Mouse (Mus musculus) cerebellum, adult 18-20 months (tissue): ENCODE data around the gene Nsf.
"Not testable (repeated sequence)": the region's sequence is repeated elsewhere in the genome, so short reads cannot be mapped to it uniquely, and the experiment has no call there.

Experiments used
- DNase-seq, 2 experiments: peaks; one replicate each; pipeline ENCODE4 v3.0.0; 2021

Nsf gene

DNA sequence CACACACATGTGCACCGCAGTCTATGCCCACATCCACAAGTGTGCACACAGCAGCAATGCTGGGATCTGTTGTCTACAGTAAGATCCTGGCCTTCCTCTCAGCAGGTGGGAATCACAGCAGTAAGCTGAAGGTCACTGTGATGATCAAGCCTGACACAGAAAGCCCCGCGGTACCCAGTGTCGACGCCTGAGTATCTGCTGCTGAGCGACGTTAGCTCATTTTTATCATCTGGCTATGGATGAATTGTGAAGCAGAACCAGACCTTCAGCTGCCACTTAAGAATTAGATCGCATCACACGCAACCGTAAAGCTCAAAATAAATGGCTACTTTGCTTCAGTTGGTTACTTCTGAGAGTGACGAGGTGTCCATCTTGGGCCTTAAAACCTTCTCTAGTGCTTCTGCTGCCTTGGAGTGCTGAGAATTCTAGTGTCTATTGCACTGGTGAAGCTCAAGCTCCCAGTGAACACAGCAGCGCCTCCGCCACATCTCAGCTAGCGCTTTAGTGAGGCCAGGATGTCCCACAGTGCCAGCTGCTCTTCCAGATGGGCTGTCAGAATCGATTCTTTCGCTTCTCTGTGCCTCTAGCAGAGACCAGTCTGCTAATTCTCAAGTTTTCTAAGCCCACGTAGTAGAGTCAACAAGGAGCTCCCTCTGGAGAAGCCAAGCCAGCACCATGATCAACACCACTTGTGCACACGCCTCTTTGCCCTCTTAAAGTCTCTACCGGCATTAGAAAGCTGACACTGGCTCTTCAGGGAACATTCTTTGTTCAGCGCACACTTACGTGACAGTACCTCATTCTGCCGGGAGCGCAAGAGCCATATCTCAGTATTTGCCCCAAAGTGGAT lies 63.3 kb downstream of the Nsf start:
- DNase-seq, result no peak

GRCm38 (mm10) chr11:103887724-103888410 lies 66.0 kb downstream of the Nsf start:
- DNase-seq, result no peak

- DNase-seq, result no peak
Measured at GRCm38 (mm10) chr11:103884749-103885383, 69.0 kb downstream of the Nsf start.

DNA sequence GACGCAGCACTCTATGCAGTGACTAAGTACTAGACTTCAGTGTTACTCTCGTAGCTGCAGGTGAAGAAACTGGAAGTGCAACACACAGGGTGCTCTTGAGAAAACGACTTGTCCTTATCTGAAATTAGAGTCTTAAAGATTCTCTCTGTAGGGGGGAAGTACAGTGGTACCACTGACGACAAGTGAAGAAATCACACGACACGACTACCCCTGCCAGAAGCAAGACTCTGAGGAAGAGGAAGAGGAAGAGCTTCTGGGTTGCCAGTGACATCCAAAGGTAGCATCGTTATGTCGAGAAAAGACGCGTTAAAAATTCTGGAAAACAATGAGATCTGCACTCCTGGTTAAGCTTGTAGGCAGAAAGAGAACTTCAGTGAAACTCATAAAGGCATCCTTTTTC lies 70.1 kb downstream of the Nsf start:
- no peak for DNase-seq

DNA sequence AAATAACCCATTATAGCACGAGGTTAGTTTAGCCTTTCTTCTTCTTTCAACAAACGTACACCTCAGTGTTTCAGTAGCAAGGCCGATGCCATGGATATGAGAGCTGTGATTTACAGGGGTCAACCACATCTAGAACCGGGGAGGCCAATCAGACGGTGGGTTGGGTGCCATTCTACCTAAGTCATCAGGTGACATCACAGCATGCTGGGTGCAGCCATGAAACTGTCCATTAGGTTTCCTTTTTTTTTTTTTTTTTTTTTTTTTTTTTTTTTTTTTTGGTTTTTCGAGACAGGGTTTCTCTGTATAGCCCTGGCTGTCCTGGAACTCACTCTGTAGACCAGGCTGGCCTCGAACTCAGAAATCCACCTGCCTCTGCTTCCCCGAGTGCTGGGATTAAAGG lies 74.4 kb downstream of the Nsf start:
- DNase-seq, result not testable (repeated sequence)

GRCm38 (mm10) chr11:103878441-103878840 lies 75.4 kb downstream of the Nsf start:
- DNase-seq, result no peak

DNA sequence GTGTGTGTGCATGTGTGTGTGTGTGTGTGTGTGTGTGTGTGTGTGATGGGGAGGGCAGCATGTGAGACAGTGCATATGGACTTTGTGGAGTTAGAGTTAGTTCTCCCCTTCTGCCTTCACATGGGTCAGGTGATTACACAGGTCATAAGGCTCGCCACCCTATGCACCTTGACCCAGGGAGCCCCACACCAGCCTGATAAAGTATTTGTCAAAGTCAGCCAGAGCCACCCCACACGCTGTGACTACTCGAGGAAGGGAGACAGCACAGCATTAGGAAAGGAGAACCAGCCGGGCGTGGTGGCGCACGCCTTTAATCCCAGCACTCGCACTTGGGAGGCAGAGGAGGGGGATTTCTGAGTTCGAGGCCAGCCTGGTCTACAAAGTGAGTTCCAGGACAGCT lies 83.5 kb downstream of the Nsf start:
- no peak for DNase-seq

- DNase-seq, result no peak
Measured at GRCm38 (mm10) chr11:103867702-103868101, 86.2 kb downstream of the Nsf start.

DNA sequence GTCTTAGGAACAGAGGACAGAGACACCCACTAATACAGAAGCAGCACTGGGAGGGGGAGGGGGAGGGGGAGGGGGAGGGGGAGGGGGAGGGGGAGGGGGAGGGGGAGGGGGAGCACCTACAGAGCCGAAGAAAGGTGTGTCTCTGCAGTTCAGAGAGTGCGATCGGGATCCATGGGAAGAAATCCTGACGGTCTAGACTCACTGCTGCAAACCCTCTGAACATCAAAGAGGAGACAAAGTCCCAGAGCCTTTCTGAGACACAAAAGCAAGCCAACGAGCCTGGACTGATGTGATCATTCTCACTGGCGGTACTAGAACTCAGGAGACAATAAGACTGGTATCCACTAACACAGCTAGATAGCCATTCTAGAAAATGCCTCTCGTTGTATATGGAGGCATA lies 88.5 kb downstream of the Nsf start:
- DNase-seq, result no peak

DNA sequence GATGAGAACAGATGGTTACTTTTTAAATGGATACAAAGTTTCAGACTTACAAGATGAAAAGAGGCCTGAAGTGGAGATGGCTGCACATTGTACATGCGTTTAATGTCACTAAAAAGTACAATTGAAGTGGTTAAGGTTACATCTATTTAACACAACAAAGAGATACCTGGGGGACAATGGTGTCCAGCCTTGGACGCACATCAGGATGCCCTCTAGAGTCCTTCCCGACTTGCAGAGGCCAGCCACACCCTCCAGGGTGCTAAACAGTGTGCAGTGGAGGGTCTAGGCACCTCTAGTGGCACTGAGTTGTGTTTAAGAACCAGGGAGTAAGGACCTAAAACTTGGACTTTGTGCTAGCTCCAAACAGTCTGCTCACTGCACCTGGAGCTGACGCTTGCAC lies 89.4 kb downstream of the Nsf start:
- no peak for DNase-seq

GRCm38 (mm10) chr11:103862951-103863350 lies 90.9 kb downstream of the Nsf start:
- DNase-seq, result no peak

DNA sequence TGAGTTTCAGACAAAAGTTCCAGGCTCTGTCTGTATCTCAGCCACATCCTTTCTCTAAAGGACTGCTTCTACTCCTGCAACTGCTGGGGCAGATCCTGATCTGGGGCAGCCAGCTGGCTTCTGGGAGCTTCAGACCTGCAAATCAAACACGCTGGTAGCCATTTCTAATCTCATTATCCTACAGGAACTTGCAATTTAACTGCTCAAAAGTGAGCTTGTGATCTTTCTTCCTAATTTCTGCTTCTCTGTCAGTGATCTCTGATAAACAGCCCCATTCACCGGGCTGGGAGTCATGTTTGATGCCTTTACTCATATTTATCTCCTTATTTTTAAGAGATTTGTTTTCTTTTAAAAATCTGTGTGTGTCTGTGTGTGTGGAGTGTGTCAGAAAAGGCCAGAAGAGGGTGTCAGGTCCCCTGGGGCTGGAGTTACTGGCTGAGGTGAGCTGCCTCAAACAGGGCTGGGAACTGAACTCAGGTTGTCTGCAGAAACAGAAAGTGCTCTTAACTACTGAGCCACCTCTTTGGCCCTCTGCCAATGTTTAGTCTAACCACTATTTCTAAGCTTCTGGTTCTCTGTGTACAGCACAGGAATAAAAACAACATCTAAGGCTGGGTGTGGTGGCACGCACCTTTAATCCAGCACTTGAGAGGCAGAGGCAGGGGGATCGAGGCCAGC lies 93.8 kb downstream of the Nsf start:
- DNase-seq, result no peak

DNA sequence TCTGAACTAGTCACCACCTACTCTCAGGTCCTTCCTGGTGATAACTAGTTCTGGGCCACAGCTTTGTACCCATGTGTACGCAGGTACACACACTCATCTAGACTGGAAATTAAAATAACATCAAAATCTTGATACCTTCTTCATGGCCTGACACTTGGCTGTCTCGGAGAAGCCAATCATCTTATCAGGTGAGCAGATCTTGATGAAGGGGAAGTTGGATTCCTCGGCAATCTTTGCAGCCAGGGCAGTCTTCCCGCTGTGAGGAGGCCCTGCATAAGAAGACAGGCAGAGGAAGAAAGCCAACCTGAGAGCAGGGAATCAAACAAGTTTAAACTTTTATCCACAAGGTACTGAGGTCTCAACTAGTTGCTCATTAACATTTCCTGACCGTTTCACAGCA lies 95.1 kb downstream of the Nsf start:
- DNase-seq, result no peak

DNA sequence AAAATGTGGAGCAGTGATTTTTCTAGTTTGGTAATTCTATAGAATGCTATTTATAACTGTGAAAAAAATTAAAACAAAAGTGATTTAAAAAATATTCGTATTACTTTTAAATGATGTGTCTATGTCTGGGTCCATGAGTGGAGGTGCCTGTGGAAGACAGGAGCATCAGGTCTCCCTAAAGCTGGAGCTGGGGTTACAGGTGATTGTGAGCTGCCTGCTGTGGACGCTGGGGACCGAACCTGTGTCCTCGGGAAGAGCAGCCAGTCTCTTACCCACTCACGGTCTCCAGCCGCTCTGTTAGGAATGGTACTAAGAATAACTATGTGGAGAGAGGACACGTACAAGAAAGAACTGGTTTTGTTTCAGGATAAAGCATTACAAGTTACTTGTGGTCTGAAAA lies 97.2 kb downstream of the Nsf start:
- no peak for DNase-seq

DNA sequence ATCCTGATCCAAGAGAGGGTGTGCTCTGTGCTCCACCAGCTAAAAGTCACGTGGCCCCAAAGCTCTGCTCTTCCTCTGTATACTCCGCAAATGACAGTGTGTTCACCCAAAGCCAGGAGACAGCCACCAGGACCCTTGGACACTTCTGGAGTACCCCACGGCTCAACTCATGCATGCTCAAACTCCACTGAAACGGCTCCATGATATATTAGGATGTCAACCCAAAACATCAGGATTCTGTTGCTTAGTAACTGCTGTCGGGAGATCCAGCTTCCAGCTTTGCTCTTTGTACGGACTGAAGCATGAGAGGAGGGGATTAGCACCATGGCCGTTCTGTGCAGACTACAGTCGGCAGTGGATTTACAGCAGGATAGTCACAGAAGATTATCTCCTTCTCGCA lies 99.6 kb downstream of the Nsf start:
- DNase-seq, result no peak

GRCm38 (mm10) chr11:103853284-103853920 lies 100.5 kb downstream of the Nsf start:
- peak in 1 of 2 experiments; percentile 12 for DNase-seq

DNA sequence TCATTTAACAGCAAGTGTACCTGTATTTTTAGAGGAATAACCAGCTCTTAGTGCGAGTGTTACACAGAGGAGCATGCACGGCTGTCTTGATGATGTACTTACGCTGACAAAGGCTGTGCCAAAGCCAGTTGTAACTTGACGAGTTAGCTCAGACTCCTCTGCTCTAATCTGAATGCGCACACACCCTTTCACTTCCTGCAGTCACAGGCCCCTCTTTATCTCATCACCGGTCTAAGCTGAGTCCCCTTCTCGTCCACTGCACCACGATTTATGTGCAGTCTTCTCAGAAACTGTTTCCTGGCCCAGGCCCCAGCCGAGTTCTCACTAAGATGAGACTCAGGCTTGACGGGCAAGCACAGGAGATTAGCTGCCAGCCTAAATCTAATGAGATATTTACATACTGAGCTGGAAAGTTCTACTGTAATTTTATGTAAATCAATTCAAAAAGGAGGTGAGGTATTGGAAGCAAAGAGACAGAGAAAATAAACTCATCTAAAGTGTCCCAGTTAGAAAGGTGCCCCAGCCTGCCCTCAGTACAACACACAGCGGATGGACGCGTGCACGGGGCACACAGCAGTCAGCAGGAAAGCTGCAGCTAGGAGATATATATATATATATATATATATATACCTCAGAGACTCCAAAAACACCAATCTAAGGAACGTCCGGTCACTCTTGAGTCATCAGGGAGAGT lies 101.1 kb downstream of the Nsf start:
- DNase-seq, result no peak

DNA sequence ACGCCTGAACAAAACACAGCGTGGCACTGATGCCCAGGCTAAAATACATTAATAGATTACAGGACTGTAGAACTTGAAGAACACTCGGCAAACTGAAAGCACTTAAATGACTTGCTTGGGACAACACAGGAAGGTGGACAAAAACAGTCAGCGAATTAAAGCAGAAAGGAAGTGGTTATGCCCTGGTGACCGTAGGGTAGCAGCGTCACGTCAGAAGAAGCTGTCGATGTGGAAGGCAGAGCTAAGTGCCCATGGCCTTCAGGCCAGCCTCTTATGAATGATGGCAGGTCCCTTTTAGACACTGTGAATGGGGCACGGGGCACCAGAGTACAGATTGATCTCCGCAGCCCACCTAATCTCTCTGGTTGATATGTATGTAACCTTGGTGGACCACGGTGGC lies 105.6 kb downstream of the Nsf start:
- no peak for DNase-seq

DNA sequence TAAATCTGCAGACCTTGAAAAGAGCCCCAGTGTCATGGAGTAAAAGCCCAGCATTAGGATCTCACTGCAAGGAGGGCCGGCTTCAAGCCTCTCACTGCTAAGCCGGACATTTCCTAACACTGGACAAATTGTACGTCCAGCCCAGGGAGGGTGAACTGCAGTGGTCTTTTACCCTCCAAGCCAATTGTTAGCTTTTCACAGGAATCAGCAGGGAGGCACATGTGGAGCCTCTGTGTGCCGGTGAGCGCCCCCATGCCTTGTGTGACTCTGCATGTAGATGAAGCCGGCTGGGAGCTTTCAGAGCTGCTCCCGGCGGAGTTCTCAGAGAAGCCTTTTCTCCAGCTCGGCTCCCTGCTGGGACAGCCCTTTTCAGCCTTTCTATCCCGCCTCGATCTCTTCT lies 113.0 kb downstream of the Nsf start:
- peak; percentile 27 to 30 for DNase-seq

GRCm38 (mm10) chr11:103838955-103839354 lies 114.9 kb downstream of the Nsf start:
- DNase-seq, result no peak

- DNase-seq, result no peak
Measured at GRCm38 (mm10) chr11:103832331-103832730, 121.5 kb downstream of the Nsf start.

GRCm38 (mm10) chr11:103831766-103832165 lies 122.1 kb downstream of the Nsf start:
- DNase-seq, result no peak
